Mouse (Mus musculus) cortical plate, adult 2 months (tissue): ENCODE measurements around the gene Twnk.

Experiments used
- CTCF ChIP-seq: fragments of 200-500 bp; IDR thresholded peaks from 2 replicates; pipeline ENCODE4 v1.5.1; 2011; ENCODE audit warnings: mild to moderate bottlenecking, control low read depth, low read length; ENCODE audit not compliant: insufficient read depth; ENCODE audit errors: extremely low read depth
- POLR2A ChIP-seq: fragments of 200-500 bp; IDR thresholded peaks from 2 replicates; pipeline ENCODE4 v1.6.1; 2011; ENCODE audit warnings: mild to moderate bottlenecking, low read length, control low read depth; ENCODE audit not compliant: insufficient read depth; ENCODE audit errors: extremely low read depth

DNA sequence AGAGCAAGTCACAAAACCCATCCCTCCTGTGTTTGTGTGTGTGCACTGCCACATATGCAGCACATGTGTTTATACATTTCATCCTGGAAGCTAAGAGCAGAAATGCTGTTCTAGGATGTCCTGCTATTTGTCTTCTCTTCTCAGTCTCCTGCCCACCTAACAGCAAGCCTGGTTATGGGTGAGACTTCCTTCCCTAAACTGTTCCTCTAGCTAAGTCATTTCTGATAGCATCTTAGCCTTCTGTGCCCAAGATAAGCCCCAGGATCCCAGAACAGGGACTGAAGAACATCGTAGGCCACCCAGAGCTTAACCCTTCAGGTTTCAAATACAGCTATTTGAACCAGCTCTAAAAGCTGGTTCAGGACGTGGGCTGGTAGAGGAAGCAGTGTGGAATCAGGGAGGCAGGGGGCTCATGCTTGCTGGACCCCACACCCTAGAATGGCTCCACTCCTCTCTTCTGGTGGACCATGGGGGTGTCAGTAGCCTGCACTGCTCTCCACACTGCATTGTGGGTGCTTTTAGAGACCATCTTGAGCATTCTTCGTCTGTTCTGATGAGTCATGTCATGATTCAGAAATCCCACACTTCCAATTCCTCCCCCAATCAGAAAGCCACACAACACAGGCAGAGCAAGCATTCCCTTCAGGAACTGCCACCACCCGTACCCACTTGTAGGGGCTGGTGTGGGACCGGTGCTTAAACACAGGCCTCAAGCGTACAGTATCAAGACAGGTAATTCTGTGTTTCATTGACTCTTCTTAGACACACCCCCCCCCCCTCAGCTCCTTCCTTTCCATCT, 49.6 kb downstream of the Twnk start:
- TF ChIP-seq CTCF (no peak), POLR2A (no peak)
